Comparison of ENCODE assay signal across 8 mouse cellular contexts in genomic region chrX:166478631-166479364, GRCm38 (mm10). TPM values are rescaled to one million over a fixed set of nuclear protein-coding genes. Genes with fewer than 3 reads are reported as not detected.
DNase-seq lines count a peak whose midpoint lies in the region; ATAC-seq and TF ChIP-seq lines count a peak whose summit lies in the region.

No protein-coding gene starts in this region.

- H3K4me3 ChIP-seq in testis, adult 2 months (ENCODE audit: control insufficient read depth, low read depth, low read length), result peak overlapping the region; percentile 91
- H3K4me3 ChIP-seq in erythroblast, embryonic 14.5 days (replicated peaks), result peak overlapping the region; percentile 86
- peak overlapping the region; percentile 57 for H3K4me3 ChIP-seq in hindbrain, embryonic 12.5 days
- H3K4me3 ChIP-seq in limb, embryonic 15.5 days, result peak overlapping the region; percentile 57
- H3K4me3 ChIP-seq in midbrain, embryonic 16.5 days (ENCODE audit: low read depth, low read length), result peak overlapping the region; percentile 58

- DNase-seq in testis, postnatal 10 days (ENCODE audit: low spot score), result no peak
- DNase-seq in adipocyte (ENCODE audit: low spot score), result peak; percentile 63
- DNase-seq in gastrocnemius, postnatal 14 days, result no peak

- no peak for TF ChIP-seq CTCF in testis, adult 2 months (IDR thresholded peaks at IDR 0.05; ENCODE audit: control insufficient read depth, insufficient read depth, insufficient replicate concordance, low read depth, low read length)

- H3K36me3 ChIP-seq in testis, adult 2 months (ENCODE audit: control insufficient read depth, insufficient read depth, low read length), result no peaks in the 10 kb centered on the region
- H3K36me3 ChIP-seq in erythroblast, embryonic 14.5 days (ENCODE audit: control insufficient read depth), result peaks cover 27% of the 10 kb centered on the region
- H3K36me3 ChIP-seq in hindbrain, embryonic 12.5 days, result no peaks in the 10 kb centered on the region
- no peaks in the 10 kb centered on the region for H3K36me3 ChIP-seq in limb, embryonic 15.5 days
- H3K36me3 ChIP-seq in midbrain, embryonic 16.5 days (ENCODE audit: control insufficient read depth, insufficient read depth, low read length), result no peaks in the 10 kb centered on the region

- peak overlapping the region; percentile 61 for H3K9ac ChIP-seq in hindbrain, embryonic 12.5 days
- H3K9ac ChIP-seq in limb, embryonic 15.5 days, result peak overlapping the region; percentile 63
- peak overlapping the region; percentile 72 for H3K9ac ChIP-seq in midbrain, embryonic 16.5 days (ENCODE audit: low read depth, low read length)

- H3K9me3 ChIP-seq in erythroblast, embryonic 14.5 days (ENCODE audit: control insufficient read depth, low read length), result peaks cover 8% of the 10 kb centered on the region
- H3K9me3 ChIP-seq in hindbrain, embryonic 12.5 days (replicated peaks), result no peaks in the 10 kb centered on the region
- no peaks in the 10 kb centered on the region for H3K9me3 ChIP-seq in limb, embryonic 15.5 days
- H3K9me3 ChIP-seq in midbrain, embryonic 16.5 days (replicated peaks; ENCODE audit: control insufficient read depth, low read length, poor library complexity, severe bottlenecking), result no peaks in the 10 kb centered on the region

- H3K27me3 ChIP-seq in testis, adult 2 months (ENCODE audit: control insufficient read depth, insufficient read depth, low read length), result no peaks in the 10 kb centered on the region
- H3K27me3 ChIP-seq in erythroblast, embryonic 14.5 days (ENCODE audit: control insufficient read depth), result no peaks in the 10 kb centered on the region; the same call in 1 of the 2 replicates
- peaks cover 16% of the 10 kb centered on the region for H3K27me3 ChIP-seq in hindbrain, embryonic 12.5 days
- no peaks in the 10 kb centered on the region; the same call in 1 of the 2 replicates for H3K27me3 ChIP-seq in limb, embryonic 15.5 days
- H3K27me3 ChIP-seq in midbrain, embryonic 16.5 days (ENCODE audit: control insufficient read depth, insufficient read depth, low read depth, low read length), result no peaks in the 10 kb centered on the region

- 17% methylated on average over 28 of the region's 28 CpGs for WGBS in hindbrain, embryonic 12.5 days
- WGBS in limb, embryonic 15.5 days, result 26% methylated on average over 28 of the region's 28 CpGs
- WGBS in midbrain, embryonic 16.5 days, result 24% methylated on average over 28 of the region's 28 CpGs

- no peak for TF ChIP-seq POLR2A in testis, adult 2 months (IDR thresholded peaks at IDR 0.05; ENCODE audit: control insufficient read depth, low read depth, low read length)

- intact Hi-C loops in gastrocnemius, postnatal 14 days (cut with DNase I; ENCODE audit: low total_unique reads), result no loop called here

- no peaks in the 10 kb centered on the region; the same call in 1 of the 2 replicates for H3K4me1 ChIP-seq in testis, adult 2 months (ENCODE audit: control insufficient read depth, insufficient read depth, low read length)
- H3K4me1 ChIP-seq in erythroblast, embryonic 14.5 days (ENCODE audit: control insufficient read depth), result peaks cover 12% of the 10 kb centered on the region
- peaks cover 3% of the 10 kb centered on the region for H3K4me1 ChIP-seq in hindbrain, embryonic 12.5 days
- H3K4me1 ChIP-seq in limb, embryonic 15.5 days, result no peaks in the 10 kb centered on the region
- peaks cover 13% of the 10 kb centered on the region for H3K4me1 ChIP-seq in midbrain, embryonic 16.5 days (ENCODE audit: control insufficient read depth, insufficient read depth, low read length)

- peak; percentile 65; the same call in 1 of the 2 replicates for ATAC-seq in hindbrain, embryonic 12.5 days (ENCODE audit: low FRiP score)
- no peak for ATAC-seq in limb, embryonic 15.5 days (ENCODE audit: insufficient number of reproducible peaks, low FRiP score, low TSS enrichment, low read depth)
- ATAC-seq in midbrain, embryonic 16.5 days, result peak; percentile 71

- peak overlapping the region; percentile 56 for H3K4me2 ChIP-seq in hindbrain, embryonic 12.5 days (replicated peaks)
- peak overlapping the region; percentile 45 for H3K4me2 ChIP-seq in limb, embryonic 15.5 days
- H3K4me2 ChIP-seq in midbrain, embryonic 16.5 days (ENCODE audit: low read length), result peak overlapping the region; percentile 45

- peak overlapping the region; percentile 79 for H3K27ac ChIP-seq in testis, adult 2 months (ENCODE audit: control insufficient read depth, insufficient read depth, low read depth, low read length)
- peak overlapping the region; percentile 71 for H3K27ac ChIP-seq in hindbrain, embryonic 12.5 days
- H3K27ac ChIP-seq in limb, embryonic 15.5 days, result peak overlapping the region; percentile 85
- peak overlapping the region; percentile 84 for H3K27ac ChIP-seq in midbrain, embryonic 16.5 days (ENCODE audit: low read length)

RNA-seq across cellular contexts. Expression of gene Rab9, which starts 0.9 kb away (rescaled TPM):
- 3.0 and 3.8 TPM in 2 replicates for polyA plus RNA-seq in testis, adult 2 months (2012; rRNA removed)
- 0.06 and 0.11 TPM in 2 replicates for polyA plus RNA-seq in erythroblast, embryonic 14.5 days (2012)
- 50.8 and 55.6 TPM in 2 replicates for polyA plus RNA-seq in hindbrain, embryonic 12.5 days (2016; fragmentation: Nextera tagmentation; extraction: Ambion mirVana)
- 55.3 and 61.6 TPM in 2 replicates for polyA plus RNA-seq in limb, embryonic 15.5 days (2015; fragmentation: Nextera tagmentation; extraction: Ambion mirVana)
- polyA plus RNA-seq in midbrain, embryonic 16.5 days (2015; fragmentation: Nextera tagmentation; extraction: Ambion mirVana), result 45.0 and 47.0 TPM in 2 replicates
- total RNA-seq in gastrocnemius, postnatal 14 days (2021), result 10 to 100 TPM; 17.4 to 22.2 TPM

RNA-seq across cellular contexts. Expression of gene Ofd1, which starts 38.3 kb away (rescaled TPM):
- polyA plus RNA-seq in testis, adult 2 months (2012; rRNA removed), result 1.2 and 1.3 TPM in 2 replicates
- polyA plus RNA-seq in erythroblast, embryonic 14.5 days (2012), result 0.11 and 0.12 TPM in 2 replicates
- 9.8 and 10.4 TPM in 2 replicates for polyA plus RNA-seq in hindbrain, embryonic 12.5 days (2016; fragmentation: Nextera tagmentation; extraction: Ambion mirVana)
- 5.8 and 6.0 TPM in 2 replicates for polyA plus RNA-seq in limb, embryonic 15.5 days (2015; fragmentation: Nextera tagmentation; extraction: Ambion mirVana)
- 5.7 and 6.3 TPM in 2 replicates for polyA plus RNA-seq in midbrain, embryonic 16.5 days (2015; fragmentation: Nextera tagmentation; extraction: Ambion mirVana)
- 1 to 10 TPM; 4.7 to 6.0 TPM for total RNA-seq in gastrocnemius, postnatal 14 days (2021)

RNA-seq across cellular contexts. Expression of gene Trappc2, which starts 38.4 kb away (rescaled TPM):
- 1.2 and 1.9 TPM in 2 replicates for polyA plus RNA-seq in testis, adult 2 months (2012; rRNA removed)
- polyA plus RNA-seq in erythroblast, embryonic 14.5 days (2012), result 0.11 TPM in 1 of 2 replicates, not detected in the other
- polyA plus RNA-seq in hindbrain, embryonic 12.5 days (2016; fragmentation: Nextera tagmentation; extraction: Ambion mirVana), result 57.0 and 58.5 TPM in 2 replicates
- polyA plus RNA-seq in limb, embryonic 15.5 days (2015; fragmentation: Nextera tagmentation; extraction: Ambion mirVana), result 26.0 and 33.1 TPM in 2 replicates
- polyA plus RNA-seq in midbrain, embryonic 16.5 days (2015; fragmentation: Nextera tagmentation; extraction: Ambion mirVana), result 92.9 and 98.7 TPM in 2 replicates
- 10 to 100 TPM; 17.6 to 18.1 TPM for total RNA-seq in gastrocnemius, postnatal 14 days (2021)

RNA-seq across cellular contexts. Expression of gene Tceanc, which starts 39.6 kb away (rescaled TPM):
- polyA plus RNA-seq in testis, adult 2 months (2012; rRNA removed), result 0.32 and 0.41 TPM in 2 replicates
- 0.01 and 0.02 TPM in 2 replicates for polyA plus RNA-seq in erythroblast, embryonic 14.5 days (2012)
- polyA plus RNA-seq in hindbrain, embryonic 12.5 days (2016; fragmentation: Nextera tagmentation; extraction: Ambion mirVana), result 12.6 and 13.7 TPM in 2 replicates
- 7.2 and 8.2 TPM in 2 replicates for polyA plus RNA-seq in limb, embryonic 15.5 days (2015; fragmentation: Nextera tagmentation; extraction: Ambion mirVana)
- polyA plus RNA-seq in midbrain, embryonic 16.5 days (2015; fragmentation: Nextera tagmentation; extraction: Ambion mirVana), result 4.9 and 6.0 TPM in 2 replicates
- total RNA-seq in gastrocnemius, postnatal 14 days (2021), result 1 to 10 TPM; 3.3 to 4.3 TPM
